In genomic region chr14:27102720-27103119, GRCm38 (mm10) we compare ENCODE assay signal across 16 mouse cellular contexts. TPM values are rescaled to one million over a fixed set of nuclear protein-coding genes. Genes with fewer than 3 reads are reported as not detected.
DNase-seq lines count a peak whose midpoint lies in the region; ATAC-seq lines count a peak whose summit lies in the region.
"Had no signal": no experiment of that assay in that cellular context is flagged by ENCODE, and none has a peak within 500 bp of the region (broad histone marks: within the 10 kb centered on the region; RNA-seq: fewer than 3 reads in every experiment).

No protein-coding gene starts in this region.

- no peaks in the 10 kb centered on the region for H3K36me3 ChIP-seq in forebrain, embryonic 15.5 days
- peaks cover 10% of the 10 kb centered on the region; the same call in 1 of the 2 replicates for H3K36me3 ChIP-seq in forebrain, embryonic 13.5 days (ENCODE audit: poor library complexity, severe bottlenecking)
- peaks cover 84% of the 10 kb centered on the region for H3K36me3 ChIP-seq in midbrain, embryonic 10.5 days
- H3K36me3 ChIP-seq in midbrain, embryonic 11.5 days (ENCODE audit: control insufficient read depth, insufficient read depth, low read length) = no peaks in the 10 kb centered on the region
- peaks cover 4% of the 10 kb centered on the region; the same call in 1 of the 2 replicates for H3K36me3 ChIP-seq in stomach, embryonic 16.5 days (ENCODE audit: control insufficient read depth, insufficient read depth, low read length)
- H3K36me3 ChIP-seq: liver, embryonic 13.5 days had no signal

- no peaks in the 10 kb centered on the region for H3K4me1 ChIP-seq in forebrain, embryonic 15.5 days
- peaks cover 6% of the 10 kb centered on the region; the same call in 1 of the 2 replicates for H3K4me1 ChIP-seq in forebrain, embryonic 13.5 days
- H3K4me1 ChIP-seq in midbrain, embryonic 10.5 days = peaks cover 13% of the 10 kb centered on the region
- H3K4me1 ChIP-seq in midbrain, embryonic 11.5 days (ENCODE audit: control insufficient read depth, insufficient read depth, low read length) = 0 out of 2 replicates have a peak, but pooled peaks cover 4% of the 10 kb centered on the region
- H3K4me1 ChIP-seq in stomach, embryonic 16.5 days (ENCODE audit: control insufficient read depth, insufficient read depth, low read length) = 0 out of 2 replicates have a peak, but pooled peaks cover 14% of the 10 kb centered on the region
- H3K4me1 ChIP-seq: liver, embryonic 13.5 days had no signal

- DNase-seq in midbrain, embryonic 10.5 days (ENCODE audit: low spot score) = no peak
- no peak for DNase-seq in midbrain, embryonic 11.5 days (ENCODE audit: low spot score, missing footprints)
- DNase-seq in left cerebral cortex, postnatal 36 days (ENCODE audit: low spot score in 2 of 2) = peak; percentile 36 to 51
- DNase-seq in urinary bladder, postnatal 14 days (ENCODE audit: low spot score) = no peak
- no peak for DNase-seq in lung, postnatal 25 days (ENCODE audit: low spot score)
- DNase-seq: cerebellum, adult 8-10 months; gastrocnemius, postnatal 25 days; kidney, postnatal 10 days; liver, embryonic 13.5 days; spleen, adult 18-20 months; thymus, postnatal 14 days had no signal

- no peak overlapping the region for H3K27ac ChIP-seq in forebrain, embryonic 15.5 days (replicated peaks)
- H3K27ac ChIP-seq in forebrain, embryonic 13.5 days = no peak overlapping the region; the same call in 1 of the 2 replicates
- H3K27ac ChIP-seq in midbrain, embryonic 10.5 days (replicated peaks) = 0 out of 2 replicates have a peak overlapping the region, but pooled peaks have one; percentile 28
- H3K27ac ChIP-seq in midbrain, embryonic 11.5 days (ENCODE audit: low read depth, low read length) = no peak overlapping the region
- H3K27ac ChIP-seq in stomach, embryonic 16.5 days (ENCODE audit: low read length) = peak overlapping the region; percentile 28
- H3K27ac ChIP-seq: embryonic facial prominence, embryonic 13.5 days; liver, embryonic 13.5 days had no signal

- no peak overlapping the region for H3K4me3 ChIP-seq in forebrain, embryonic 15.5 days
- no peak overlapping the region for H3K4me3 ChIP-seq in forebrain, embryonic 13.5 days
- no peak overlapping the region for H3K4me3 ChIP-seq in midbrain, embryonic 10.5 days
- no peak overlapping the region for H3K4me3 ChIP-seq in midbrain, embryonic 11.5 days (ENCODE audit: low read depth, low read length)
- no peak overlapping the region for H3K4me3 ChIP-seq in stomach, embryonic 16.5 days (replicated peaks; ENCODE audit: low read length)
- H3K4me3 ChIP-seq: embryonic facial prominence, embryonic 13.5 days; liver, embryonic 13.5 days had no signal

- intact Hi-C loops in left cerebral cortex, postnatal 36 days (cut with DNase I) = no loop called here

- ATAC-seq in forebrain, embryonic 15.5 days (replicated peaks) = 0 out of 2 replicates have a peak, but pooled peaks have one; percentile 32
- no peak for ATAC-seq in forebrain, embryonic 13.5 days
- ATAC-seq in midbrain, embryonic 11.5 days (ENCODE audit: low FRiP score) = no peak
- peak; percentile 33; the same call in 1 of the 2 replicates for ATAC-seq in stomach, embryonic 16.5 days (ENCODE audit: insufficient read depth, low FRiP score)
- ATAC-seq: Patski had no signal

- no peak overlapping the region for H3K9ac ChIP-seq in forebrain, embryonic 15.5 days (replicated peaks)
- no peak overlapping the region for H3K9ac ChIP-seq in forebrain, embryonic 13.5 days
- H3K9ac ChIP-seq in midbrain, embryonic 11.5 days (ENCODE audit: low read length) = no peak overlapping the region
- no peak overlapping the region for H3K9ac ChIP-seq in stomach, embryonic 16.5 days (ENCODE audit: low read length)
- H3K9ac ChIP-seq: embryonic facial prominence, embryonic 13.5 days; liver, embryonic 13.5 days had no signal

- no peaks in the 10 kb centered on the region for H3K9me3 ChIP-seq in forebrain, embryonic 15.5 days
- H3K9me3 ChIP-seq in forebrain, embryonic 13.5 days (replicated peaks) = no peaks in the 10 kb centered on the region
- H3K9me3 ChIP-seq in midbrain, embryonic 10.5 days (replicated peaks) = no peaks in the 10 kb centered on the region
- H3K9me3 ChIP-seq in midbrain, embryonic 11.5 days (ENCODE audit: control insufficient read depth, low read length) = no peaks in the 10 kb centered on the region
- no peaks in the 10 kb centered on the region for H3K9me3 ChIP-seq in stomach, embryonic 16.5 days (replicated peaks; ENCODE audit: control insufficient read depth, low read length)
- H3K9me3 ChIP-seq: embryonic facial prominence, embryonic 13.5 days; liver, embryonic 13.5 days had no signal

- 66% methylated on average over 6 of the region's 6 CpGs for WGBS in forebrain, embryonic 15.5 days
- 71% methylated on average over 6 of the region's 6 CpGs for WGBS in forebrain, embryonic 13.5 days
- 70% methylated on average over 6 of the region's 6 CpGs for WGBS in midbrain, embryonic 10.5 days
- 75% methylated on average over 6 of the region's 6 CpGs for WGBS in midbrain, embryonic 11.5 days
- 59% methylated on average over 6 of the region's 6 CpGs for WGBS in stomach, embryonic 16.5 days

- H3K4me2 ChIP-seq in forebrain, embryonic 15.5 days (replicated peaks) = no peak overlapping the region
- H3K4me2 ChIP-seq in forebrain, embryonic 13.5 days = no peak overlapping the region
- H3K4me2 ChIP-seq in midbrain, embryonic 11.5 days = no peak overlapping the region
- H3K4me2 ChIP-seq in stomach, embryonic 16.5 days (ENCODE audit: low read depth, low read length) = no peak overlapping the region
- H3K4me2 ChIP-seq: embryonic facial prominence, embryonic 13.5 days; liver, embryonic 13.5 days had no signal

- no peaks in the 10 kb centered on the region for H3K27me3 ChIP-seq in forebrain, embryonic 15.5 days
- H3K27me3 ChIP-seq in forebrain, embryonic 13.5 days = no peaks in the 10 kb centered on the region
- H3K27me3 ChIP-seq in midbrain, embryonic 10.5 days (ENCODE audit: low read depth, poor library complexity, severe bottlenecking) = no peaks in the 10 kb centered on the region
- H3K27me3 ChIP-seq in midbrain, embryonic 11.5 days (ENCODE audit: control insufficient read depth, insufficient read depth, low read length) = no peaks in the 10 kb centered on the region
- no peaks in the 10 kb centered on the region for H3K27me3 ChIP-seq in stomach, embryonic 16.5 days (ENCODE audit: control insufficient read depth, insufficient read depth, low read length)
- H3K27me3 ChIP-seq: embryonic facial prominence, embryonic 13.5 days; liver, embryonic 13.5 days; Patski had no signal

RNA-seq across cellular contexts. Expression of gene Arhgef3, which starts 12.0 kb away (rescaled TPM):
- 3.7 and 4.9 TPM in 2 replicates for polyA plus RNA-seq in forebrain, embryonic 15.5 days (2015; fragmentation: Nextera tagmentation; extraction: Ambion mirVana)
- 1.5 and 1.6 TPM in 2 replicates for polyA plus RNA-seq in forebrain, embryonic 13.5 days (2015; fragmentation: Nextera tagmentation; extraction: Ambion mirVana)
- polyA plus RNA-seq in midbrain, embryonic 10.5 days (2016; fragmentation: Nextera tagmentation; extraction: Ambion mirVana) = 1.6 and 1.9 TPM in 2 replicates
- 2.2 and 2.6 TPM in 2 replicates for polyA plus RNA-seq in midbrain, embryonic 11.5 days (2014; fragmentation: Nextera tagmentation; extraction: Ambion mirVana)
- total RNA-seq in left cerebral cortex, postnatal 36 days (2021) = 10 to 100 TPM; 66.5 to 67.7 TPM
- 20.9 and 22.8 TPM in 2 replicates for polyA plus RNA-seq in stomach, embryonic 16.5 days (2015; fragmentation: Nextera tagmentation; extraction: Ambion mirVana)

Comparison
In these comparisons a context has a peak if more than half of its experiments do, and no peak if none do; other contexts are left out.
1. ATAC-seq: peak in forebrain, embryonic 15.5 days (single experiment) and stomach, embryonic 16.5 days (single experiment); none in forebrain, embryonic 13.5 days (single experiment) and midbrain, embryonic 11.5 days (single experiment).
2. H3K27ac ChIP-seq: peak in midbrain, embryonic 10.5 days (single experiment) and stomach, embryonic 16.5 days (single experiment); none in forebrain, embryonic 15.5 days (single experiment), forebrain, embryonic 13.5 days (single experiment) and midbrain, embryonic 11.5 days (single experiment).
3. DNase-seq: peak in left cerebral cortex, postnatal 36 days (2 of 2); none in midbrain, embryonic 10.5 days (single experiment), midbrain, embryonic 11.5 days (single experiment), urinary bladder, postnatal 14 days (single experiment) and lung, postnatal 25 days (single experiment).